Mouse (Mus musculus): Measurements from ENCODE around the gene Cenpv. TPM values are rescaled to one million over a fixed set of nuclear protein-coding genes. Genes with fewer than 3 reads are reported as not detected.

The Cenpv gene
- polyA plus RNA-seq, 1 experiment, result 7.3 TPM

DNA sequence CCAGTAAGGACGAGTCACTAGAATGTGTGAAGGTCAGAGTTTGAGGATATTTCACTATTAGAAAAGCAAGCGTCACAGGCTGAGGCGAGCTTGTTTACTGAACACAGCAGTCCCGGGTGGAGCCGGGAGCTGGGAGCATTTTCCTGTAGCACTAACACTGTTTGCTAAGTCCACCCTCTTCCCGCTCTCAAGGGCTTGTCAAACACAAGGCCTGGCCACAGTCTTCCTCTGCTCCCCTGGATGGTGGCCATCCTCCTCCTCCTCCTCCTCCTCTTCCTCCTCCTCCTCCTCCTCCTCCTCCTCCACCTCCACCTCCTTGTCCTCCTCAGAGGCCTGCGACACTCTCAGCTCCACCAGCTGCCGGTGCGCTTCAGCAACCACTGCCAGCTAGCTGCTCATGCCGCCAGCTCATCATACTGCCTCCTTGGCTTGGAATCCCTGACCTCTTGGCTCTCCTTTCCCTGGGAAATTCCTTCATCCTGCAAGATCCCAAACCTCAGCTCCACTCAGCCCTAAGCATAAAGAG lies 43.7 kb downstream of the Cenpv start:
- Histone ChIP-seq H3K4me1 (ENCODE audit: control insufficient read depth, insufficient read depth, low read length) (peaks cover 9% of the 10 kb centered on the region), H3K27ac (ENCODE audit: insufficient read depth, low read length) (peak overlapping the region; percentile 72), H3K4me3 (ENCODE audit: insufficient read depth, low read length) (no peak overlapping the region)
- TF ChIP-seq CTCF (IDR thresholded peaks at IDR 0.05; ENCODE audit: borderline replicate concordance, insufficient read depth, low read length) (no peak), POLR2A (IDR thresholded peaks at IDR 0.05; ENCODE audit: low read depth, low read length) (0 out of 2 replicates have a peak, but pooled peaks have one; percentile 22)

DNA sequence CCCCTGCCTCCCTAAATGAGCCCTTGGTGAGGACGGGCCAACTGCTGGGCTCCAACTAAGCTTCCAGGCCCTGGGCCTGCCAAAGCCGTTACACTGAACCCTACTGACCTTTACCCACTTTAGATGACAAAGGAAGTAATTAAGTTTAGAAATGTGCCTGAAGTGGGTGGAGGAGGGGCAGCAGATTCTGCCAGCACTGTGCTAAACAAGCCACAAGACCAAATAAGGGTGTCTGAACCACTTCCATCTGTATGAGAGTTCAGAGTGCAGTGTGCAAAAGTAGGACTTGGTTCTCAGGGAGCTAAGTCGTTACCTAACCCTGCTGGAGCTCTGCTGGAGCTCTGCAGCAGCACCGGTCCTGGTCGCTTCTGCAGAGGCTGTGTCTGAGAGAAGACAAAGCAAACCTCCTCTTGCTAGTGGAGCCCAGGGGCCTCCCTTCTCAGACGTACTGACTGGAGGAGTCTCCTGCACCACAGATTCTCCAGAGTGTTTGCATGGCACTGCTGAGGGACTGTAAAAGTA lies 44.2 kb downstream of the Cenpv start:
- peak; percentile 29; the same call in 1 of the 2 replicates for TF ChIP-seq POLR2A (IDR thresholded peaks at IDR 0.05; ENCODE audit: low read depth, low read length)
- TF ChIP-seq CTCF (IDR thresholded peaks at IDR 0.05; ENCODE audit: borderline replicate concordance, insufficient read depth, low read length), result no peak
- peak overlapping the region; percentile 72 for H3K27ac ChIP-seq (ENCODE audit: insufficient read depth, low read length)
- no peak overlapping the region for H3K4me3 ChIP-seq (ENCODE audit: insufficient read depth, low read length)
- H3K4me1 ChIP-seq (ENCODE audit: control insufficient read depth, insufficient read depth, low read length), result peaks cover 9% of the 10 kb centered on the region

DNA sequence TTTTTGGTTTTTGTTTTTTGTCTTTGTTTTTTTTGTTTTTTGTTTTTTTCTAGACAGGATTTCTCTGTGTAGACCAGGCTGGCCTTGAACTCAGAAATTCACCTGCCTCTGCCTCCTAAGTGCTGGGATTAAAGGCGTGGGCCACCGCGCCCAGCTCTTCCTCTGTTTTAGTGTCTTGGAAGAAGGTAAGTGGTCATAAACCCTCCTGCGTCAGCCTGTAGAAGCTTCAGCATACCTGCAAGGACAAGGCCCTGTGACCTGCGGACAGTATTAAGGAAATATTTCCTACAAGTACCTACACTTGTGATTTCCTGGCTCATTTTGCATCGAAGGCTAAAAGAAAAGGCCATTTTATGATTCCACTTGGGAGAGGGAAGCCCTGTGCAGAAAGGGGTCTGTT lies 45.4 kb downstream of the Cenpv start:
- H3K4me1 ChIP-seq (ENCODE audit: control insufficient read depth, insufficient read depth, low read length), result peaks cover 9% of the 10 kb centered on the region
- no peak overlapping the region for H3K4me3 ChIP-seq (ENCODE audit: insufficient read depth, low read length)
- H3K27ac ChIP-seq (ENCODE audit: insufficient read depth, low read length), result no peak overlapping the region
- TF ChIP-seq CTCF (IDR thresholded peaks at IDR 0.05; ENCODE audit: borderline replicate concordance, insufficient read depth, low read length) (no peak), POLR2A (IDR thresholded peaks at IDR 0.05; ENCODE audit: low read depth, low read length) (no peak)

DNA sequence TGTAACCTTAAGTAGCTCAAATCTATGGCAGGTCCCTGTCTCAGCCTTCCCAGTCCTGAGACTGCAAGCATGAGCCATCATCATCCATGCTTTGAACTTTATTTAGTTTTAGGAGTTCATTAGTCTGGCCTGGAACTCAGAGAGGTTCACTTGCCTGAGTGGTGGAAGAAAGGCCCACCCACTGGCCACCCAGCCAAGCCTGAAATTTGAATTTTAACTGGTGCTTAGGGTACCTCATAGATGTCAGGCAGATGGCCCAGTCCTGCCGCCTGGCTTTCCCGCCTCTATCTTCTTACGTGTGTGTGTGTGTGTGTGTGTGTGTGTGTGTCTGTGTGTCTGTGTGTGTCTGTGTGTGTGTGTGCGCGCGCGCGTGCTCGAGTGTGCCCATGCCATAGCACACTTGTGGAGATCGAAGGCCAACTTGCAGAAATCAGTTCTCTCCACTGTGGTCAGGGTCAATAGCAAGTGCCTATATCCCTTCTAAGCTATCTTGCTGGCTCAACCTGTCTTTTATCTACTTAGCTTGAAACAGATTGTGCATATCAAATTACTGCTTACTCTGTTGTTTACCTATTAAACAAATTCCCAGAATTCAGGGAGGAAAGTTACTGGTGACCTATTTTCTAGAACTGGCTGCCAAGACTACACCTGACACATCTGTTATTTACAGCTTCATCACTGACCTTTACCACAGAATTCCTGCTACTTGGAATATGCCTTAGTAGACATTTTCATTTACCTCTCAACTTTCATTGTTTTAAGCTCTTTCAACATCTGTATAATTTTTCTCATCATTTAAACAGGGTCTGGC lies 51.3 kb downstream of the Cenpv start:
- Histone ChIP-seq H3K27ac (ENCODE audit: insufficient read depth, low read length) (no peak overlapping the region), H3K4me1 (ENCODE audit: control insufficient read depth, insufficient read depth, low read length) (no peaks in the 10 kb centered on the region), H3K4me3 (ENCODE audit: insufficient read depth, low read length) (no peak overlapping the region)
- TF ChIP-seq POLR2A (IDR thresholded peaks at IDR 0.05; ENCODE audit: low read depth, low read length) (no peak), CTCF (IDR thresholded peaks at IDR 0.05; ENCODE audit: borderline replicate concordance, insufficient read depth, low read length) (no peak)

DNA sequence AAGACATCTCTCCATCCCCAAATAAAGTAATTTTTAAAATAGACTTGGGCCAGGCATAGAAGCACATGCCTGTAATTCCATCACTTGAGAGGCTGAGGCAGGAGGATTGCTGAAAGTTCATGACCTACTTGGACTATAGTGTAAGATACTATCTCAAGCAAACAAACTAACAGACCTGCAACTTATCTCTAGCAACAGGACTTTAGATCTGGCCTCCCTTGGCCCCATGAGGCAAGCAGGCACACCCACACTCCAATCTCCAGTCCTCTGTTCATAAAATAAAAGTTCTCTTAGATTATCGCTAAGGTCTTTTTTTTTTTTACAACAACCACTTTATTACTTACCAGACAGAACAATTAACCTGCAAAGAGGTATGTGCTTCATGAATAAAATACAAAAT lies 52.1 kb downstream of the Cenpv start:
- Histone ChIP-seq H3K27ac (ENCODE audit: insufficient read depth, low read length) (no peak overlapping the region), H3K4me3 (ENCODE audit: insufficient read depth, low read length) (no peak overlapping the region), H3K4me1 (ENCODE audit: control insufficient read depth, insufficient read depth, low read length) (no peaks in the 10 kb centered on the region)
- TF ChIP-seq CTCF (IDR thresholded peaks at IDR 0.05; ENCODE audit: borderline replicate concordance, insufficient read depth, low read length) (no peak), POLR2A (IDR thresholded peaks at IDR 0.05; ENCODE audit: low read depth, low read length) (no peak)

DNA sequence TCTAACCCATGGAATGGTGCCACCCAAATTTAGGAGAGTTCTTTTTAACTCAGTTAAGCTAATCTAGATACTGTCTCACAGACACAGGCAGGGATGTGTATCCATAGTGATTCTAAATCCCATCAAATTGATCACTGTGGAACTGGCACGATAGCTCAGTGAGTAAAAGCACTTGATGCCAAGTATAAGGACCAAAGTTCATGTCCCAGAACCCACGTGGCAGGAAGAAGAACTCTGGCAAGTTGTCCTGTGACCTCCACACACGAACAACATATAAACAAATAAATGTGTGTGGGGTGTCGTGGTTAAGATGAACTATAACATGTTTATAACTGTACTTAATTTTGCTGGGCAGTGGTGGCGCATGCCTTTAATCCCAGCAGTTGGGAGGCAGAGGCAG lies 59.5 kb downstream of the Cenpv start:
- TF ChIP-seq CTCF (IDR thresholded peaks at IDR 0.05; ENCODE audit: borderline replicate concordance, insufficient read depth, low read length) (no peak), POLR2A (IDR thresholded peaks at IDR 0.05; ENCODE audit: low read depth, low read length) (no peak)
- H3K4me1 ChIP-seq (ENCODE audit: control insufficient read depth, insufficient read depth, low read length), result no peaks in the 10 kb centered on the region
- no peak overlapping the region for H3K4me3 ChIP-seq (ENCODE audit: insufficient read depth, low read length)
- no peak overlapping the region for H3K27ac ChIP-seq (ENCODE audit: insufficient read depth, low read length)

DNA sequence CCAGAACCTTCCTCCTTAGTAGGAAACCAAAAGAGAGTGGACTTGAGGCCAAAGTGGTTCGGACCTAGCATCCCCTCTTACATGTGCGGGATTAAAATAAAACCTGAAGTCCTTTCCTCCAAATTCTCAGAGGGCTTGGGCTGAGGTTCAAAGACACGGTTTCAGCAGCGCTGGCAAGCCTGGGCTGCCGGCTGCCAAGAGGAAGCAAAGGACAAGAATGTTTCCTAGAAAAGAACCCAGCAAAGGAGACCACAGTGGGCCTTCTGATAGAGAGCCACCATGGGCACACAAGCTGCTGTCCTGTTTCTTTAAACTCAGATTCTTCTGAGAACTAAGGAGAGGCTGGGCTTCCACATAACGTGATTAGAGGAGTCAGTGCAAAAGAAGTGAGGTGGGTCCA lies 60.1 kb downstream of the Cenpv start:
- H3K4me3 ChIP-seq (ENCODE audit: insufficient read depth, low read length), result no peak overlapping the region
- H3K27ac ChIP-seq (ENCODE audit: insufficient read depth, low read length), result no peak overlapping the region
- no peaks in the 10 kb centered on the region for H3K4me1 ChIP-seq (ENCODE audit: control insufficient read depth, insufficient read depth, low read length)
- TF ChIP-seq POLR2A (IDR thresholded peaks at IDR 0.05; ENCODE audit: low read depth, low read length), result no peak
- TF ChIP-seq CTCF (IDR thresholded peaks at IDR 0.05; ENCODE audit: borderline replicate concordance, insufficient read depth, low read length), result no peak

DNA sequence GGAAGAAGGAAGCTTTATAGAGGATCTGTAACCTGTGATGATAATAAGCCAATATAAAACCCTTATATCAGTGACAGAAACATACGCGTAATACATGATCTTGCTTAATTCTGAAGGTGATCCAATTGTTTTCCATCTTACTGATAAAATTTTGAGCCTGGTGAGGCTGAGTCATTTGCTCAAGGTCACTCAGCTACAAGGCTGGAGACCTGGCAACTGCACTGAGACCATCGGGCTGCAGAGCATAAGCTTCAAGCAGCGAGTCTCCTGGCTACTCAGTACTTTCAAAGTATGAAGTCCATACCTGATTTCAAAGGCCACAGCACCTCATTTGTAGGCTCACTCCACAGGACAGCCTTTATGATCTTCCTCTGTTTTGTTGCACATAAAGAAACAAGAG lies 62.9 kb downstream of the Cenpv start:
- Histone ChIP-seq H3K4me1 (ENCODE audit: control insufficient read depth, insufficient read depth, low read length) (no peaks in the 10 kb centered on the region), H3K27ac (ENCODE audit: insufficient read depth, low read length) (no peak overlapping the region), H3K4me3 (ENCODE audit: insufficient read depth, low read length) (no peak overlapping the region)
- TF ChIP-seq POLR2A (IDR thresholded peaks at IDR 0.05; ENCODE audit: low read depth, low read length) (no peak), CTCF (IDR thresholded peaks at IDR 0.05; ENCODE audit: borderline replicate concordance, insufficient read depth, low read length) (no peak)

Other genes starting within 250 kb of the Cenpv start
- 4.5 and 6.7 TPM in 2 replicates for gene Pigl, start 80.8 kb downstream of the Cenpv start, polyA plus RNA-seq (2011; ENCODE audit: insufficient read length, low read depth, missing spikeins)
- 179 and 225 TPM in 2 replicates for gene Ncor1, start 80.7 kb downstream of the Cenpv start, polyA plus RNA-seq (2011; ENCODE audit: insufficient read length, low read depth, missing spikeins)
- 493 and 593 TPM in 2 replicates for gene Ubb, start 11.9 kb upstream of the Cenpv start, polyA plus RNA-seq (2011; ENCODE audit: insufficient read length, low read depth, missing spikeins)
- gene Trpv2, start 35.2 kb upstream of the Cenpv start, polyA plus RNA-seq (2011; ENCODE audit: insufficient read length, low read depth, missing spikeins), result 9.6 and 11.4 TPM in 2 replicates
- gene Lrrc75a, start 109.3 kb upstream of the Cenpv start, polyA plus RNA-seq (2011; ENCODE audit: insufficient read length, low read depth, missing spikeins), result 10.5 and 12.6 TPM in 2 replicates
- 31.3 and 34.0 TPM in 2 replicates for gene Mmgt2, start 109.4 kb upstream of the Cenpv start, polyA plus RNA-seq (2011; ENCODE audit: insufficient read length, low read depth, missing spikeins)
- 7.7 and 8.0 TPM in 2 replicates for gene Zfp287, start 192.6 kb upstream of the Cenpv start, polyA plus RNA-seq (2011; ENCODE audit: insufficient read length, low read depth, missing spikeins)
- not detected in 2 replicates for gene Gm10428, start 213.8 kb upstream of the Cenpv start, polyA plus RNA-seq (2011; ENCODE audit: insufficient read length, low read depth, missing spikeins)